Mouse (Mus musculus) liver, embryonic 14.5 days (tissue): Measurements from ENCODE around the gene Cyp4f14.

Source experiments
- CTCF ChIP-seq: IDR thresholded peaks from 2 replicates; pipeline ENCODE4 v1.5.1; 2016; ENCODE audit warnings: antibody characterized with exemption, low read depth, control low read depth
- EP300 ChIP-seq: IDR thresholded peaks from 2 replicates; pipeline ENCODE4 v1.6.1; 2016; ENCODE audit warnings: antibody characterized with exemption, low read depth

DNA sequence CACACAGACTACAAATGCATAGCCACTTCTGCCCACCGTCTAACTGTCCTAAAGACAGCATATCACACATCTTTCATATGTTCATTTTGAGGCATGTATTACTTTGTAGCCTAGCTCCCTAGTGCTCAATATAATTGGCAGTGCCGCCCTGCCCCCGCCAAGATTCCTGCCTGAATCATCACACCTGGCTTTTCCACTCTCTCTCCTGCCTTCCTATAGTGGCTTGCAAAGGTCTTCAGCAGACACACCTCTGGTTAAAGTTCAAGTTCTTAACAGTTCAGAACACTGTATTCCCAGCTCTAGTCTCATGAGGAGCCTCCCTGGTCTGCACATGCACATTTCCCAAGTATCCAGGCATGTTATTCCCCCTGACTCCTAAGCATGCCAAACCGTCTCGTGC, 10.7 kb upstream of the Cyp4f14 start:
- TF ChIP-seq CTCF (no peak), EP300 (no peak)
